Mouse (Mus musculus) cortical plate, adult 2 months (tissue): ENCODE measurements at regions not wholly inside any gene's neighbourhood (a gene's known extent, or its start where the extent isn't known, plus 50 kb on each side); places are given as distances from the start of the nearest gene placed in this dataset.

ENCODE experiments used
- CTCF ChIP-seq: fragments of 200-500 bp; IDR thresholded peaks from 2 replicates; pipeline ENCODE4 v1.5.1; 2011; ENCODE audit warnings: mild to moderate bottlenecking, control low read depth, low read length; ENCODE audit not compliant: insufficient read depth; ENCODE audit errors: extremely low read depth
- POLR2A ChIP-seq: fragments of 200-500 bp; IDR thresholded peaks from 2 replicates; pipeline ENCODE4 v1.6.1; 2011; ENCODE audit warnings: mild to moderate bottlenecking, low read length, control low read depth; ENCODE audit not compliant: insufficient read depth; ENCODE audit errors: extremely low read depth

- TF ChIP-seq CTCF, result no peak
- TF ChIP-seq POLR2A, result no peak
Measured at GRCm38 (mm10) chr15:56391982-56392381, 1085.4 kb downstream of the Slc22a22 start.
